Mouse (Mus musculus) ovary, postnatal 14 days (tissue): ENCODE measurements around the gene Irx1.

Experiments
- DNase-seq: peaks from one replicate; pipeline ENCODE4 v3.0.0; 2022; ENCODE audit warnings: low spot score

The Irx1 gene

DNA sequence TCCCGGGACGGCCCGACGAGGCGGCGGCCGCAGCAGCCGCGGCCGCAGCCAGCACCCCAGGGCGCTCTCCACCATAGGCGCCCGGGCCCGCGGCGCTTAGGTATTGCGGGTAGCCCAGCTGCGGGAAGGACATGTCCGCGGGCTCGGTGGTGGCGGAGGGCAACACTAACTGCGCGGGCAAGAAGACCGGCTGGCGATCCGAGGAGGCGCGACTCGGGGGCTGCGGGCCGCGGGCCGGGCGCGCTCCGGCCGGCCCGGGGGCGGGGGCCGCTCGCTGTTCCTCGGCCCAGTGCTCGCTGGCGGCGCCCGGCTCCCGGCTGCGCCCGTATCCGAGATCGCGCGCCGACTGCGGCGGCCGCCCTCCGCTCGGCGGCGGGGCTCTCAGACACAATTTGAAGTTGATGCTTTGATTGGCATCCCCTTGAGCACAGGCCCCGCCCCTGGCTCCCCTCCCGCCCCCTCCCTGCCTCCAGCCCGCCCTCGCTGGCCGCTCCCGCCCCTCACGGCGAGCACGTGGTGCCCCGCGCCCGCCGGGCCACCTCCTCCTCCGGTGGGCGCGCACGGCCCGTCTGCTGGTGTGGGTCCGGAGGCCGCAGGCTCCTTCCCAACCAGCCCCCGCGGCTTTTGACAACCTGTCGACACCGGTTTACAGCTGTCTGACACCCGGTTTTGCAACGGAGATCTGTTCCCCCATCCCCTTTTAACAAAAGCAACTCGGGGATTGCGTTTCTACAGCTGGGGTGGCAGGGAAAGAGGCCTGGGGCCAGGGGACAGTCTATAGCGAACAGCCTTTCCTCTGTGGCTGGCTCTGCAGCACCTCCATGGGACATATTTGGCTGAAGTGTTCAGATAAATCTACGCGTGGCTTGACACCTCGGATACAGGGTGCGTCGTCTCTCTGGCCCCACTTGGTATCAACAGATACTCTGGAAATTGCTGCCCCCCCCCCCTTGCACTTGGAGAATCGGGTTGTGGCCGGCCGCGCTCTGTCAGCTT is at the start of gene Irx1:
Gene Irx1 (minus strand): TSS at position 368 of the 996 bp plus-strand sequence.
- no peak for DNase-seq

DNA sequence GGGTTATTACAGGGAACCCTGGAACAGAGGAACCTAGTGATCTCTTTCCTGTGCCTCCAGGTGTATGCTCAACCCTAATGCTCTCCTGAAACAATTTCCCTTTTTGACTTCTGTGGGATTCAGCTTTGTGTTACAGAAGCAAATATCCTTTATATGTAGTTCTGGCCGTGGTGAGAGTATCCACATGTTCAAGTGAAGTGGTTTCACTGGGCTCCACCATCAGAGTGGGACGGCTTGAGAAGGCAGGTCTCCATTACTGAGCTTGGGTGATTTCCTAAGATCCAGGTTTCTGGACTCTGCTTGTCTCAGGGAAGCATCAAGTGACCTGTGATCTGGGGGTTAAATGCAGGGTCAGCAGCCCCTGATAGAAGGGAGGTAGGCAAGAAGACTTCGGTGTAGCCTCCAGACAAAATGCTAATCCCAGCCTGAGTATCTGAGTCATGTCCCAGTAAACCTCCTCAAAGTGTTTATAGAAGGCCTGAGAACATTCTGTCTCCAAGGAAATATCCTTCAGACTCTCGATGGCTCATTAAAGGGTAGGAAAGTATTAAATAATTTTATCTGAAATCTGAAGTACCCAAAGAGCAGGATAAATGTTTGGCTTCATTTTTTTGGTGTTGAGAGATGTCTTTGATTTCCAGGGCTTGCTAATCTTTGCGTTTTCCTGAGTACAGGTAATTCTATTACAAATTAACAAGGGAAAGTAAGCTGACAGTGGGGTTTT is 16.6 kb upstream of the Irx1 start:
- DNase-seq = no peak

DNA sequence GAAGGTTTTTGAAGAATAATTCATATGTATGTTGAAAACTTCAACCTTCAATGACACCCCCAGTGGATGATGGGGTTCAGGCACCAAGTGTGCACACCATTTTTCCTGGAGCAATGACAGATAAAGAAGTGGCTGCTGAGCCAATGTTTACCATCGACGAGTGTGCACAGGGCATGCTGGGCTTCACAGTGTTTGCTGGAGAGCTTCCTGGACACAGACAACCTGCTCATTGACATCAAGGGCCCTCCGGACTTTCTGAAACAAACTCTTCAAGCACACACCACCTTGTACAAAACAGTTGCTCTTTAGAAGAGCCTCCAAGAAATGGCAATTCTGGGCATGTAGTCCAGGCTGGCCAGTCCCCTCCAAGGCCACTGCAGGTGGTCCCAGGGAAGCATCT is 12.2 kb upstream of the Irx1 start:
- no peak for DNase-seq

DNA sequence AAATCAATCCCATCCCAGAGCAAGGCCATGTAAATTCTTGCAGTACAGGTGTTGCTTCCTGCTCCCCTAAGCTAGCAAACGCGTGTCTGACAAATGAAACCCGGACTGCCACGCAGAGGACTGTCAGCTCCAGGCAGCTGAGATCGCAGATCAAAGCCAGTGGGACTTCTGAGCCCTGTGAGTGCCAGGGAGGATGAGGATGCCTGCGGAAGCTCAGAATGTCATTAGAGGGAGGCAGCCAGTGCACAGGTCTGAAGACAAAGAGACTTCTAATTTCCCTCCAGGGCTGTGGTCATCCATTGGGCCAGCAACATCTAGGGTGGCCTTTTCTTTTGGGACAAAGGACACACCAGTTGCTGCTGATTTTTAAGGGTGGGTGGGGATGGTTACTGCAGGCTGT is 4.8 kb upstream of the Irx1 start:
- DNase-seq = no peak

DNA sequence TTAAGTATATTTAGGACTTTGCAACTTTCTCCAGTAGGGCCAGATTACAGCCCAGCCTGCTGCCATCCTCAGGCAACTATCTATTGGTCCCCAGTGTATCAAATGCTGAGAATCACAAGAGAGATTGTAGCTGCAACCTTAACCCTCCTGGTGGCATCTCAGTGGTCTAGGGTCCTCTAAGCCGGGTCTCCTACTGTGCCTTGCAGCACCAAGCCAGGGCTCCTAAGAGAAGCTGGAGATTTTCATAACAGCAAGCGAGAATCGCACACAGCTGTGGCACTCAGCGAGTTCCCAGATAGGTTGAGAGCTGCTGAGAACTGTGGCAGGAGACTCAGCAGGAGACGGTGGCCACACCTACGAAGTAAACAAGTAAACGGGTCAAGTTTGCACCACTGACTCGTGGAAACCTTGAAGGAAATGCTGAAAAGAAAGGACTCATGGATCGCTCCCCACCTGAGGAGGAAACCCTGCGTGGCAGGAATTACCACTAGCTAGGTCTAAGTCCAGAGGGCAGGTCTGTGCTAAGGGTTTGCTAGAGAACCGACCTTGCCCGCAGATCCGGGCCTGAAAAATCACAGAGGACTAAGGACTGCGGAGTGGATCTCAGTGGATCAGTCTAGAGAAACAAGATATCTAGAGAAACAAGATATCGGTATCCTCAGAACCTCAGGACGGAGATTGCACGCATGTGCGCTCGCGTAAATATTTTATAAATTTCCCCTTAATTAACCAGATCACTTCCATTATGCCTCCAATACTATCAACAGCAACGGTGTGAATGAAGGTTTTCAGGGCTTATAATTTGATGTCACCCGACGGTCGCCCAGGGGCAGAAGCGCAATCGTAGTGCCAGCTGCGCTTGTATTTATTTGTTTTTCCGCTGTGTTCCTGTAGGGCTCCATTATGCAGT is 4.1 kb upstream of the Irx1 start:
- DNase-seq = no peak

DNA sequence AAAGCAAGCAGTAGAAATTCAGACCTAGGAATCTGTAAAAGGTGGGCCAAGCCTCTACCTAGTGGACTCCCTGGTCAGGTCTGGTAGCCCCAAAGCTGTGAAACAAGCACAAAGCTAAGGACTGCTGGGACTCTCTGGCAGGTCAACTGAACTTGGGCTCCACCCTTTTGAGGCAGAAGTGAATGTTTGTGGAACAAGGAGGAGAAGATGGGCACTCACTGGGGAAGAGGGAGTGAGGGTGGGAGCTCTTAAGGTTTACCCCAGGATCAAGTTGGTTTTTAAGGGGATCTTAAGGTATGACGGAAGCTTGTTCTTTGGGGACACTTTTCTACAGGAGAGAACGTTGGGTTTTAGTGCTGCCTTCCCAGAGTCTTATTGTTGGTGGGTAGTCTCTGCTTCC is 3.1 kb upstream of the Irx1 start:
- no peak for DNase-seq

DNA sequence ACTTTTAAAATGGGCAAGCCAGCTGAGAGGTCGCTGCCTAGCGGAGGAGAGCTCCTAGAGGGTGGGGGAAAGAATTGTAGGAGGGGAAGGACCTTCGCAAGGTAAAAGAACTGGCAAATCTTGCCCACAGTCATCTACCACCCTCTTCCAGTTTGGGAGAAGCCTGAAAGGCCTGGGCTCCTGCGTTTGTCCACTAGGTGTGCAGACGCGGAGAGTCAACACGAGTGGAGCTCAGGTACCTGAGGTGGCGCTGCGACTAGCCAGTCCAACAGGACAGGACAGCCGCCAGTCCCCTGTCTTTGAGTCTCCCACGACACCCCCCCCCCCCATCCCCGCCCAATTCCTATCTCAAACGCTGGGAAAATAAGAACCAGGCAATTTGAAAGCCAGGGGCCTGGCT is 843 bp upstream of the Irx1 start:
- DNase-seq = no peak

DNA sequence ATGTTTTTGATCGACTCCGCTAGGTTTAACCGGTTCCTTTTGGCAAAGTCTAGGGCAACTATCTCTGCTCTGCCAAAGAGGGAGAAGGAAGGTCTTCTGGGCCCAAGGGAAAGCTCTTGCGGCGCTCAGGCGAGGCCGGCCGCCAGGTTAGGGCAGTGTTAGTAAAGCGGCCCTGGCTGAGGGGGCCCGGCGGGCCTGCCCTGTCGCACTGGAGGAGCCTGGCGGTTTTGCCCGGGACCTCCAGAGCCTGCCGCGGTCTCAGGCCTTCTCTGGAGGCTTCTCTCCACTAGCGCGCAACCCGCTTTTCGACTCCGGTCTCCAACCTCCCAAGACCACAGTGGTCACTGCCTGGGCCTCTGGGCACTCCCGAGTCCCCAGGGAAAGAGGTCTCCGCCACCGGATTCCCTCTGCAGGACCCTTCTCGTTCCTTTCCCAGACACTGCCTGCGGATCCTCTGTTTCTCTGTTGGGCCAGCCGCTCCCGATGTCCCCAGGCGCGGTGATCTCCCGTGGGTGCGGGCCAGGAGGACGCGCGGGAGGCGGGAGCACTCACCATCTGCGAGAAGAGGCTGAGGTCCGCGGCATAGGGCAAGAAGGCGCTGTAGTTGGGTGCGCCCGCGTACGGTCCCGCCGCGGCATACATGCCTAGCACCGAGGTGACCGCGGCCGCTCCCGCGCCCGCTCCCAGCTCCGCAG is 715 bp downstream of the Irx1 start:
- DNase-seq = no peak

DNA sequence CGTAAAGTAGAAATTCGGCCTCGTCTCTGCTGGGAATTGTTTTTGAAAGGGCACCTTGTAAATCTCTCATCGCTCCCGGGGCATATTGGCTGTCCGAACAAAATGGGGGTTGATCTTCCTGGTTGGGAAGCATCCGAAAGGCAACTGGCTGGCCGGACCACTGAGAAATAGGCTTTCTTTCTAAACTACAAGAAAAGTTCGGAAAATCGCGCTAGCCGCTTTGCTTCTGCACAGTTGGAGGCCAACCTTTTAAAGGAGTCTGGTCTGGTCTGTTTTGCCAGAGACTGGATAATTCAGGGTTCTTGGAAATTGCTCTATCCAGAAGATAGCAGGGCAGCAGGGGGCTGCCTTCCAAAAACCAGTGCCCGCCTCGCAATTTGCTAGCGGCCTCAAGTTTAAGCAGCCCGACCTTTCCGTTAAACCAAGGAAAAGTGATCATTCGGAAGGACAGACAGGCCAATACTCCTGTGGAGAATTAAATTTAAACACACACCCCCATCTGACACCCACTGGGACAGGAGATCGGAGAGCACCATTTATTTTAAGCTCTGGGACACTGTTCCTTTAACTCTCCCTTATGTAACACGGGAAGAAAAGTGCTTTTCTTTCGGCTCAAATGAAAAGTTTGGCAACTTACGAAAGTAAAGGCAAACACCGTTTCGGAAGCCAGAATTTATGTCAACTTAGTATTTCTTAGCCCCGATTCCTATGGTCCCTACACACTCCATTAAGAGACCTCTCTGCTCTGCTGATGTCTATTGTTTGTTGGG is 1.4 kb downstream of the Irx1 start:
- no peak for DNase-seq

DNA sequence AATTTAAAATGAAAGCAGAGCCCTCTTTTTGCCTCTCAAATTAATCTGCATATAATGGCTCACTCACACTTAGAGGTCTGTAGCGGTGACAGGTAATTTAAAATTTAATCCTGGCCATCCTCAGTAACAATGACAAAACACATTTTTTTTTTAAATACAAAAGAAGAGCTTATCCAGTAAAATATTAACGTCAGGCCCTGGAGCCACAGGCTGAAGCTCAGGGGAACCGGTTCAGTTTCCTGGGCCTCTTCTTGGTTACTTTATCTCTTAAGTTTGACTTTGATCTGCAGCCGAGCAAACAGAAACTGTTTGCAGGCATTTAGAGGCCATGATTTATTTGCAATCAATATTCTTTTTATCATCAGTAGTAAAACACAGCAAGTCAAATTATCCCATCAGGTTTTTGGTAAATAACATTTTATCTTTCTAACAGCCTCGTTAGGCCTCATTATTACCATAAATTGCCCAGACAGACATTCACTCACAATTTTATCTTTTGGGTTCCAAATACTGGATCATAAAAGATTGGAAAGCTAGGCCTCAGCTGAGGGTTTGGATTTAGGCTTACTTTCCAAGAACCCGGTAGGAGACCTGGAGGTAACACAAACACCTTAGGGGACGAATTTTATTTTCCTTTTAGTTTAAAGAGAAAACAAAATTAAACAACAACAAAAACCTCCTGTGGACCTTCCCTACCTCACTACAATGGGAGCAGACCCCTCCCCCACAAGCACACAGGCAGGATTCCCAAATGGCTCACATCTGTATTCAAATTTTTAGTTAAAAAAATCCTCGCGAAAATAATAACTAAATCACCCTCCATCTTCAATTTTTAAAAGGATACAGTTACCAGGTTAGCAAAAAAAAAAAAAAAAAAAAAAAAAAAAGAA is 2.4 kb downstream of the Irx1 start:
- no peak for DNase-seq

DNA sequence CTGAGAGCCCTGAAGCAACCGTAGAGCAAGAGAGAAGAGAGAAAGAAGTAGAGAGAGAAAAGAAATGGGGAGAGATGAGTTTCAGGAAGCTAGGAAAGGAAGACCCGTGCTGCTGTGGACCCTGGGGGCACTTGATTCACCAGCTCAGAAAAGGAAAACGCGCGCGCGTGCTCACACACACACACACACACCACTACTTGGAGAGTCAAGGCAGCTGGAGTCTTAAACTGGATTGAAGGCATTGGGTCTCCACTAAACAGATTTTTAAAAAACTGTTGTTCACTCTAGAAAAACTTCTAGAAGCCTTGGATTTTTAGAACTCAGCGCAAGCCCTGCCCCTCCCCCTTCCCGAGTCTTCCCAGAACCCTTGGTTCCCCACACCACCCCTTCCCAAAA is 3.2 kb downstream of the Irx1 start:
- no peak for DNase-seq

DNA sequence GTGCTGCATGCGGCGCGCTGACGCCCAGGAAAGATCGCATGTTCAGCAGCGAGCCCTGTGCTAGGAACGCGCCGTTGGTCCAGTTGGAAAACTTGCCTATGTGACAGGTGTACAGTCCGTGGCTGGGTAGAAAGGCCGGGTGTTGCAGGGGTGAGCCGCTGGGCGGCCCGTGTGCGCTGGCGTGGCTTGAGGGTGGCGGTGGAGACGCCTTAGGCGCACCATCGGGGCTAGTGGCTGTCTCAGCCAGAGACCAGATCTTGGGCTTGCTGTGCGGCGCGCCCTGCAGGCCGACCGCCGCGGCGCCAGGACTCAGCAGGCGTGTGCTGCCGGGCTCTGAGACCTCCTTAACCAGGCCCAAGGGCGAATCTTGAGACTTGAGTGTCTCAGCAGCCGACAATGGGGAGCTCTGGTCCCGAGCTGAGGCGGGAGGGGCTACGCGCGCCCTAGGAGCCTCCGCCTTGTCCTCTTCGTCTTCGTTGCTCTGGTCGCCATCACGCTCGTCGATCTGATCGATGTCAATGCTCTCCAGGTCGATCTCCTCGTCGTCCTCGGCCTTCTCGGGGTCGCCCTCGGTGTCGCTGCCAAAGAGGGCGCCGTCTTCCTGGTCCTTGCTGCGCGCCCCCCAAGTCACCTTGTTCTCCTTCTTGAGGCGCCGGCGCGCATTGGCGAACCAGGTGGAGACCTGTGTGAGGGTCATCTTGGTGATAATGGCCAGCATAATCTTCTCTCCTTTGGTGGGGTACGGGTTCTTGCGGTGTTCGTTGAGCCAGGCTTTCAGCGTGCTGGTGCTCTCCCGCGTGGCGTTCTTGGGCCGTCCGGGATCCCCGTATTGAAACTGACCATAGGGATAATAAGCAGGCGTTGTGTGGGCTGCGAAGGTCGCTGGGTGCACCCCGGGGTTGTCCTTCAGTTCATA is 3.9 kb downstream of the Irx1 start:
- DNase-seq = no peak

DNA sequence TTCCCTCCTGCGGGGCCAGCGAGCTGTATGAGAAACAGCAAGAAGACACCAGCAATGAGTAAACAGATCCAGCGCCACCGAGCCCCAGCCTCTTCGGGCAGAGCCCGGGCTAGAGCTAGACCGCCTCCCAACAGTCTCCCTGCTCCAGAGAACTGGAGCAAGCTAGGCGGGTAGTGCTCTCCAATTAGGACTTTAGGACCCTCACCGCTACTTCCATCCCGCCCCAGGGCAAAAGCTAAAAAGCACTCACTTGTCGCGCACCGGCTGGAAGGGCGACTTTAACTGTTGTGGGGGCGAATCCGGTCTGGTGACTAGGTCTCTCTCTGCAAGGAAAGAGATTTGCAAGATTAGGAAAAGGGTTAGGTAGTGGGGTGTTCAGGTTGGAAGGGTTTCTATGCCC is 4.9 kb downstream of the Irx1 start:
- no peak for DNase-seq

DNA sequence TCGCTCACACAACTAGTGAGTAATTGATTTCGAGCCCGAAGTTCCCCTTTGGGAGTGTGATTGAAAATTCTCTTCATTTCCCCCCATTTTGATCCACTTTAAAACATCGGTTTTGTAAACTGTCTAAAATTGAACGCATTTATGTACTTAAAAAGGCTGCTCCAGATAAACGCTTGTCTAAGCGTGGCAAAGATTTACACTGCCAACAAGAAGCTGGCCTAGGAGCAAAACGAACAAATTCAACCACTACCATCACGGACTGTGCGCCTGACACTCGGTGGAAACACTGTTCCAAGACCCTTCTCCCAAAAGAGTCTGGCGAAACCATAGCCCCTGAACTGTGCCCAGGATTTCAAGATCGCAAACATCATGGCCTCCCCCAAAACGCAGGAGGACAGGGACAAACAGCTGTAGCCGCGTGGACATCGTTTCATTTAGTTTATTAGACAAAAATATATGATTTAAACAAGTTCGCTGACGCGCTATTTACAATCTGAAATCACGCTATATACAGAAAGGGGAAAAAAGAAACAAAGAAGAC is 5.6 kb downstream of the Irx1 start:
- no peak for DNase-seq

DNA sequence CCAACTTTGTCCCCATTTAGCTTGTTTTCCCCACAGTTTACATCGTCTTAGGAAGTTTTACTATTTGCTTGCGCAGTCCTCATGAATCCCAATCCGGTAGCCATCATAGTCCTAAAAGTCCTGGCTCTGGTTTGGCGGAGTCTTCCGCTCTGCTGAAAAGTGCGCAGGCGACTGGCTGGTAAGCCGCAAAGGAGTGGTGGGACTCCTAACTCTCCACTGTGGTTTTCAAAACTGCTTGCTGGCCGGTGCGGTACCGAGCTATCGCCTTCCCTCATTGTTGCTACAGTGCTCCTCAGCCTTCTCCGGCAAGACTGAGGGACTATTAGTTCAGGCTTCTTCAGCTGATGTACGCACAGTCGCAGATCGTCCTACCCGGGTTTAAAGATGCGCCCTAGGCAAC is 6.4 kb downstream of the Irx1 start:
- no peak for DNase-seq

DNA sequence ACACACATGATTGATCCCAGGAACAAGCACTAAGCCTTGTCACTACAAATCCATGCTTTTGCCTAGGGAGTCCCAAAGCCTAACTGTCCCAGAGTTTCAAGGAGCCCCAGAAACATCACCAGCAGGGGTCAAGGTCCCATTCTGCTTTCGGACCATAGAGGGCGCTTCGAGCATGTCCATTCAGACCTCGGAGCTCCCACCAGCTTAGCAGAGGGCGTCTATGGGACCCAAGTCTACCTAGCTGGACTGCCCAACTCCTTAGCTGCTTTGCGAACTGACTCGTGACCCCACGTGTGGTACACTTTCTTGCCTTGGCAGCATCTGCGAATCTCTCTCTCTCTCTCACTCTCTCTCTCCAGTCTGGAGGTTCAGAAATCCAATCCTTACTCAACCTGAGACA is 7.0 kb downstream of the Irx1 start:
- no peak for DNase-seq

DNA sequence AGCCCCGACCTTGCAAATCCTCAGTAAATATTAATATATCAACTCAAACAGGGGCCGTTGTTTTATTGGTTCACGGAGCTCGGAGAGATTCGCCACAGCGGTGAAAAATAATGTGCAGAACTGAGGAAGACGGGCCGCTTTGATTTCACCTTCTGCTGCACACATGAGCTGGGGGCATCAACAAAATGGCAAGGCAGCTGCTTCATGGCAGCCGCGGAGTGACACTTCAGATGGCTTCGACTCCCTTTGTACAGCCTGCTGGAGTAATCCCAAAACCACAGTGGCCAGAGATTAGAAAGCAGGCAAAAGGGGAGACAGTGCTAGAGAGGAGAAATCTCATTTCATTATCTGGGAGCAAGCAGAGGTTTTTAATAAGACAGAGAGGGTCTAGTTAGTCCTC is 11.6 kb downstream of the Irx1 start:
- DNase-seq = no peak

DNA sequence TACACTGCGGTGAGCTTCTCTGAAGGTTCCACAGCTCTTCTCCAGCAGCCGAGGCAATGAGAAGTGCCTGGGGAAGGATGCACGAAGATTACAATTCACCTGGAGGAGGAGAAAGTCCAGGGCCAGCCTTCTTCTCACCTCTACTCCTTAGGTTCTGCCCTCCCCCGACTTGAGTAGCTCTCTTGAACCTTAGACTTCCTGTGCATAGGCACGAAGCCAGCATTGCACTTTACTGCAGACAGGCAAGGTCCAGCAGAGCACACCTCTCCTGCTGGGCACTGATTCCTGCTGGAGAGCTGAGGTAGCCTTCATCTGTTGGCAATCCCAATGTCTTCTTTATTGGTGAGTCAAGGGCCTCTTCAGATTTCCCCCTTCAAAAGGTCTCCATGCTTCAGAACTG is 13.7 kb downstream of the Irx1 start:
- no peak for DNase-seq
